Mouse (Mus musculus) layer of hippocampus, postnatal 10 days (tissue): ENCODE data around the gene Plekhn1. TPM values are rescaled to one million over a fixed set of nuclear protein-coding genes. Genes with fewer than 3 reads are reported as not detected.

Experiments used
- DNase-seq, 2 experiments: peaks; one replicate each; pipeline ENCODE4 v3.0.0; 2021; ENCODE audit warnings: low spot score in 2 of 2
- total RNA-seq, 2 experiments: library from RNA; stranded (reverse); gene quantifications; 2 replicates each; pipeline ENCODE4 v1.2.3; 2021

Plekhn1 gene
- total RNA-seq, 2 experiments from 2014 or later: 36.4 to 41.9 TPM

DNA sequence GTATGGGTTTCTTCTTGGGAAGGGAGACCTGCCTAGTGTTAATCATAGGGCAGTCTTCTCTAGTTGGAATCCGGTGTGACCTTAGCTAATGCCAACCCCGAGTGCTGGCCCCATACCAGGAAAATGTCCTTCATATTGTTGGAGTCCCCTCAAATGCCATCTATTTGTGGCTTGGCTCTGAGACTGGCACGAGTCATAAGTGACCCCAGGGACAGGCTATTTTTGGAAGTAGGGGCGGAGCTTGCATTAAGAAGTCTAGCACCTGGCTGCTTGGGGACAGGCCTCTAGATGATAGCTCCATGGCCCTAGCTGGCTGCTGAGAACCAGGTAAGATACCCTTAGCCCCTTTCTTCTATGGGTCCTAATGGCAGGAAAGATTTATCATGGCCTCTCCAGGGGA is 19.0 kb downstream of the Plekhn1 start, which contains the start of gene Perm1:
TSS of gene Perm1 (plus strand) at position 220 of the 400 bp plus-strand sequence.
- DNase-seq: no peak

DNA sequence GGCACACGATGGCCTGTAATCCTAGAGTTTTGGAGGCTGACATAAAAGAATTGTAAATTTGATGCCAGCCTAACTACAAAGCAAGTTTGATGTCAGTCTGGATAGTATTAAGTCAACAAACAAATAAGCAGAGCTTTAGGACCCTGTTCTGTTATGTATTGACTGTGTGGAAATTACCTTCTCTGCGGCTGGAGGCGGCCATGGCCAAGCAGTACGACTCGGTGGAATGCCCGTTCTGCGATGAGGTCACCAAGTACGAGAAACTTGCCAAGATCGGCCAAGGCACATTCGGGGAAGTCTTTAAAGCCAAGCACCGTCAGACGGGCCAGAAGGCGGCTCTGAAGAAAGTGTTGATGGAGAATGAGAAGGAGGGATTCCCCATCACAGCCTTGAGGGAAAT is 21.5 kb downstream of the Plekhn1 start:
- no peak for DNase-seq

DNA sequence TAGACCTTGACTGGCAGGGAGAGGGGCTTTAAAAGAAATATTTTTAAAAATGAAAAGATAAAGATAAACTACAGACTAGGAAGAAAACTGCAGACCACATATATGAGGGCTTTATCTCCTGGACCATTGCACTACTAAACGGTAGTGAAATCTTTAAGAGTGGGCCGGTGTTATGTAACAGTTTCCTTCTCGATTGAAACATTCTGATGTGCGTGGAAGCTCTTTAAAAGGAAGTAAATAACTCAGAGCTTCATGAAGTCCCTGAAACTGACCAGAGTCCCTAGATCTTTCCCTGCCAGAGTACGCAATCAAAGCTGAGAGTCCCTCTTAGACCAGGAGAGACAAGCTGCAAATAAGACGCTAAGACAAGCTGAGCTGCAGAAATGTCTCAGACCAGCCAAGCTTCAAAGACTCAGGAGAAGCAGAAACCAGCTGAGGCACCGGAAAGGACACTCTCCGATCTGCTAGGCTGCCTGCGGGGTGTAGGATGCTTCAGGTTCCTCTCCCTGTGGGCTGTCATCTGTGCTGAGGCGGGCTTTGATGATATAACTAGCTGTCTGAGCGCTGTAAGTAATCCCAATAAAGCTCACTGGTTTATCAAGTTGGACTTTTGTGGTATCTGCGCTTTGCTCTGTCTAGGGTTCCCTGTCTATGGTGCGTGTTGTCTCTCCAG is 24.6 kb downstream of the Plekhn1 start:
- DNase-seq: no peak

DNA sequence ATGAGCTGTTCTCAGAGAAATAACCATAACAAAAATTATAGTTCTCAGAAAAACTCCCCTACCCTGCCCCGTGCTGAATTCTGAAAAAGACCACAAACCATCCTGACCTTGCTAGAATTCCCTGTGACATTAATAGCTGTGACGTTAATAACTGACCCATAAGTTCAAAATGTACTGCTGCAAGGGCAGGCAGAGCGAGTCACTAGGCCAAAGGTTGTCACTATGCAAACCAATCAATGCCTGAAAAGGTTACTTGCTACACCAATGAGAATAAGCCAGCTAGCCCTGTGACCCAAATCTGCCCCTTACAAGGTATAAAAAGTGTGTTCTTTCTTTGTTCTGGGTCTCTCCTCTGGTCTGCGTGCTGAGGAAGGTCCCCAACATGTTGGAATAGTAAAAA is 25.8 kb downstream of the Plekhn1 start:
- no peak for DNase-seq

DNA sequence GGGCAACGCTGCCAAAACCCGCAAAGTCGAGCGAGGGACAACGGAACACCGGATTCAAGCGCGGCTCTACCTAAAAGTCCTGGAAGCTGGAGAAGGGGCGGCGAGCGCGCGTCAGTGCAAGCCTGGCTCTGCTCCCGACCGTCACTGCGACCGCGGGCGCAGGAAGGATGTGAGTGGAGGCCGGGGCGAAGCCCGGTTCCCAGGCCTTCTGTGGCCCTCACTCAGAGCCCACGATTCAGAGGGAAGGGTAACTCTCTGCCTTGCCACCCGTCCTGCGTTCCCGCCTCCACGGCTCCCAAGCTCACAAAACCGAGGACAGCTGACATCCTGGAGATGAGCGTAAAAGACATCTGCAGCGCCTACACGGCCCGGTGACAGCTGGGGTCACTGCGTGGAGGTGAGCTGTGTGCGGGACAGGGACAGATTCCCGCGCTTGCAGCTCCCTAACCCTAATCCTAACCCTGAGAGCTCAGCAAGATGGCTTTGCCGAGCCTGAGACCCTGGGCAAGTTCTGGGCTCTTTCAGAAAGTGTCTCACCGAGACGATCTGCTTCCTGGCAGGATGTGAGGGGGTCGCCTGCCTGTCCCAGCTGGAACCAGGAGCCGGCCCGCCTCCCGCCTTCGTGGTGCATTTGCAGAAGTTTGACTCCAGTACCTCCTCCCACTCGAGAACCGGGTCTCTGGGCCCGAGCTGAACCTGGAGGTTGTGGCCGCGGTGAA is 31.1 kb downstream of the Plekhn1 start:
- no peak for DNase-seq

DNA sequence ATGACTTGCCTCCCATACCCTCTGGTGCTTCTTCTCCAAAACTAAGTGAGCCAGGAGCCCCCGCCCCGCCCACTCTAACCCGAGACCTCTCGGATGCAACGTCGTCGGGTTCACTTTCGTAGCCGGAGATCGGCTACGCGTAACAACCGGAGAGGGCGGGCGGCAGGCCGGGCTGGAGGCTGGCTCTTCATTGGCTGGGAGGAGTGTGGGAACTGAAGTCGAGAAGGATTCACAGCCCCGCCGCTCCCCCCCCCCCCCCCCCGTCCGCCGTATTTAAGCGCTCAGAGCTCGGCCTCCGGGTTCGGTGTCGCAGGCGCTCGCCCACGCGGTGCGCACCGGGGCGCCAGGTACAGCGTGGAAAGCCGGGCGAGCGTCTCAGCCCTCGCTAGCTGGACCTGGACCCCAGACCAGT is 31.6 kb downstream of the Plekhn1 start, which contains the start of gene AW011738:
TSS of gene AW011738 (plus strand) at position 304 of the 412 bp plus-strand sequence.
- peak; percentile 54 to 71 for DNase-seq

DNA sequence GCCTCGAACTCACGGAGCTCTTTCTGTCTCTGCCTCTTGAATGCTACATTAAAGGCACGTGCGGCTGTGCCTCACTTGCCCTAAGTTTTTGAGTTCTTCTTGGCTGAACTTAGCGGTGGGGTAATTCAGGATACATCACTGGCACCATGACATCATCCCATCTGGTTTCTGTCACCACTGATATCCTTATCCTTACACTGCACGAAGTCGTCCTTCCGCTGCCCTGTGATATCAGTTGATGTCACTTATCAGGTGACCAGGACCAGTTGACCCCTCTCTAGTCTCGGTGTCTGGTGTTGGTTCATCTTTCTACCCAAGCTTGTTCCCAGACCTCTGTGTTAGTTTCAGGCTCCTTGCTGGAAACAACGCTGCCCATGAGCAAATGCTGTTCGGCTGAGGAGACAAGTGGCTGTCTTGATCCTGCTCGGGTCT is 32.2 kb downstream of the Plekhn1 start:
- DNase-seq: no peak

GRCm38 (mm10) chr4:156200623-156201475 is 33.8 kb downstream of the Plekhn1 start, which contains the start of gene Isg15:
Isg15 (minus strand) TSS chr4:156200818.
- DNase-seq: no peak

- DNase-seq: peak; percentile 79 to 85
Measured at GRCm38 (mm10) chr4:156197829-156198205, 36.8 kb downstream of the Plekhn1 start.

DNA sequence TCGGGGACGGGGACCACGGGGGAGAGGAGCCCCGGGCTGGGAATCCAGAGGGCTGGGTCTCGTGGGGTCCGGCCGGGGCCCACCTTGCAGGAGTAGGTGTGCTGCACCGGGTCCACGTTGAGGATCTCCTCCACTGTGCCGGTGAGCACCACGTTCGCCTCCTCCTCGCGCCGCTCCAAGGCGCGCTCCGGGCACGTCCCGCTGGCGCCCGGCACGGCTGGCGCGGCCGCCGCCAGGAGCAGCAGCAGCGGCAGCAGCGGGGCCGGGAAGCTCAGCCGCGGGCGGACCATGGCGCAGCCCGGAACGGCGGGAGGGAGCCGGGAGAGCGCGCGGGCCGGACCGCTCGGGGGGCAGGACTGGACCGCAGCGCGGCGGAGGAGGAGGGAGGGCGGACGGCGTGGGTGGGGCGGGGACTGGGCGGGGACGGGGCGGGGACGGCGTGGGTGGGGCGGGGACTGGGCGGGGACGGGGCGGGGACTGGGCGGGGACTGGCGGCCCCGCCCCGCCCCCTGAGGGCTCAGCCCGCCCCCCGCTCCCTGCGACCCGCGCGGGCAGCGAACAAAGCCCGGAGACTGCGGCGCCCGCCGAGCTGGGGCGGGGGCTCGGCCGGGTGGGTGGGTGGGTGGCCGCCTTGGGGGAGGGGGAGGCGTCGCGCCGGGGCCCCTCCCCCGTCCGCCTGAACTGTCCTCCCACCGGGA is 37.4 kb downstream of the Plekhn1 start, which contains the start of gene Agrn:
TSS of gene Agrn (minus strand) at position 358 of the 698 bp plus-strand sequence.
- DNase-seq: peak; percentile 65 to 77

DNA sequence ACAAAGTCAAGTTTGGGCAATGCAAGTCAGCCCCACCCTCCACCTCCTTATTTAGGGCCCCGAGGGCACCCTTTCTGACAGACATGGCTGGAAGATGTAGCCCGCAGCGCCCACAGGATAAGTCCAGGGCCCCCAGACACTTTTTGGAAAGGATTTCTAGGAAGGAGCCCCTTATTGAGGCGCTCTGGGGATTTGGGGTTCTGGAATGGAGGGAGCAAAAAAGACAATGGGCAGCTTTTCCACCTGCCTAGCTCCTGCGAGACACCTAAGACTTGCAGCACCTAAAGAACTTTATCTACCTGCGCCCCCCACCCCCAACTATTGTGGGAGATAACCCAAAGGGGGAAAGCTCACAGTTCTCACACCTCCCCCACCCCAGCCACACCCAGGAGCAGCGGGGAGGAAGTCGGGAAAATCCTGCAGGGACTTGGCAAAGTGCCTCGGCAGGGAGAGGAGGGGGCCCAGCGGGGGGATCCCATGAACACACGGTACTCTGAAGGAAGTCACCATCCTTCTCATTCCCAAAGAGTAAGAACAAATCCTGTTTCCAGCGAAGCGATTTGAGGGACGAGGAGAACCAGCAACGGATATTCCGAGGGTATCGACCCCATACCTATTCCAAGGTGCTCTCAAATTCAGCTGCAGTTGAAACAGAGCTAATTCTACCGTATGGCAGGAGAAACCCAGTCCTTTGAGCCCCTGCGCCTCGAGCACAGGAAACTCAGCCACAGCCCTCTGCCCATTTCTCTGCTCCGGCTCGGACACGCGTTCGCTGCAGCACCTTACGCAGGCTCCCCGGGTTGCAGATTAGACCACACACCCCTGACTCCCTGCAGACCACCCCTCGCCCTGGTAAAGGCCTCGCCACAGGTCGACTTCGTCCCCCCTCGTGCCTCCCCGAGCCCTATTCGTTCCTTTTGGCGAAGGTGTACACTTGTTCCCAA is 38.5 kb downstream of the Plekhn1 start:
- peak; percentile 69 to 74 for DNase-seq

- no peak for DNase-seq
Measured at GRCm38 (mm10) chr4:156194346-156194745, 40.3 kb downstream of the Plekhn1 start.

GRCm38 (mm10) chr4:156193906-156194305 is 40.8 kb downstream of the Plekhn1 start:
- no peak for DNase-seq

GRCm38 (mm10) chr4:156193200-156193590 is 41.5 kb downstream of the Plekhn1 start:
- DNase-seq: no peak

DNA sequence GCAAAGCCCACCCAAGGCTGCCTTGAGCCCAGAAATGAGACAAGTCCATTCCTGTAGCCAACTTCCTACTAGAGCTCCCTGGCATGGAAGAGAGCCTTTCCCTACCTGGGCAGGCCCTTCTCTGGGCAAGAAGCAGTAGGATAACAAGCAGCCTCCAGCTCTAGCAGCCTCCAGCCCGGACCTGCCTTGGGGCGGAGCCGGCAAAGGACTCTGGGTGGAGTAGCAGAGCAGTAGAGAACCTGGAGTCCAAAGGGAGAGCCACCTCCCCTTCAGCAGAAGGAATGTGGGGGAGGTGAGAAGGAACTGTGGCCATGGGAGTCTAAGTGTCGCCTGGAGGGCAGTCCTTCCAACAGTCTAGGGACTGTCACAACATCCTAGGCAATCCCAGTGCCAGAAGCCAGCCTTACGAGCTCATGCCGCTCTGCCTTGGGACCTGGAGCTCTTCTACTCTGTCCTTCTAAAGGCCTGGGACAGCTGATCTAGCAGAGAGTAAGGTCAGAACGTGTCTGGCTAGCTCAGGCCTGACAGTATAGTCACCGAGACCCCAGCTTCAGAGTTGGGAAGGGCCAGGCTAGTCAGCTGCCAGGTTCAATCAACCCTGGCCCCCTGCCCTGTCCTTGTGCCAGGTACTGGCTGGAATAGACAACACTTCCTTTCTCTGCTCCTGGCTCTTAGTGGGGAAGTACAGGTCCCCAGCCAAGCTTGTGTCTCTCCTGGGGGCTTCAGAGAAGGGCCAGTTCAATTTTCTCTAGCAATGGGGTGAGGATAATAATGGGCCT is 42.0 kb downstream of the Plekhn1 start:
- DNase-seq: peak; percentile 68 to 80

DNA sequence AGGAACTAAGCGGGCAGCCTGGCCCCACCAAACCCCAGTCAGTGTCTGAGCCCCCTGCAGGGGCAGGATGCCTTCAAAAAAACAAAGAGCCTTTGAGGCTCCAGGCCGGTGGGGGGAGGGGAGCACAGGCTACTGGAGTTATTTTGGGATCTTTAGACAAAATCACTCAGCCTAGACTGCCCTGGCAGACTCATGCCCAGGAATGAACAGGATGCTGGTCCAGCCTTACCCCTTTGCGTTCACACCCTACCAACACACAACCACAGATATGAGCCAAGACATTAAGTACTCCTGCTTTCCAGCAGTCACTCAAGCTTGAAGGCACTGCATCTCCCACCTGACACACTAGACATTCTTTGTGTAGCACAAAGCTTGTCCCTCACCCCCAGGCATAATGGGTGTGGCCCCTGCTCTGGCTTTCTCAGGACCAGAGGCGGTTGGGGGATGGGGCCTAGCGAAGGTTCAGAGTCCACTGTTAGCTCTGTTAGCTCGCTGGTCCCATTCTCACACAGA is 45.8 kb downstream of the Plekhn1 start:
- DNase-seq: peak in 1 of 2 experiments; percentile 62

DNA sequence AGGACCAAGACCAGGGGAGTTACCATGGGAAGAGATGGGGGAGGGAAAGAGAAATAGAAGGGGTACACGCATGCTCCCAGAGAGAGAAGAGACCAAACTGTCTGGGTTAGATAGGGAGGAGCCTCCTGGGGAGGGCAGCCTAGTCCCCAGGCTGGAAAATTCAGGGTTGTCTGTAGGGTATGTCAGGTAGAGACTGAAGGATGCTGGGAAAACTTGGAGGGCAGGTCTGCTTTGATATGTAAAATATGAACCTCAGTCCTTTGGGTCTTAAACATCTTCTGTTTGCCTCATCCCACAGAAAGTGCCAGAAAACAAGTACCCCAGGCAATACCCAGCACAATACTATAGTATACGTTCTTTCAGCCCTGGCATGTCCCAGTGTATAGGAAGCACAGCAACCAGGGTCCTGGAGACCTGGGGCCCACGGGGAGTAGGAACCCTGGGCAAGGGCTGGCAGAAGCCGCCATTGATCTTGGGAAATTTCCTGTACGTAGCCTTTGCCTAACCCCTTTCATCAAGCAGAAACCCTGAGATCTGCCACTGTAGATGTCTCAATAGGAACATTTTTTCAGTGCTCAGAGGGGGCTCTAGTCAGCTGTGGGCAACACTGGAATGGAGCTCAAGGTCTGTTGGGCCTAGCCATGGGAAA is 46.4 kb downstream of the Plekhn1 start:
- no peak for DNase-seq
